Mouse (Mus musculus): ENCODE measurements around the gene Cisd2. TPM values are rescaled to one million over a fixed set of nuclear protein-coding genes. Genes with fewer than 3 reads are reported as not detected.

Gene Cisd2
- polyA plus RNA-seq (2017; shearing (Covaris generic)): 10 to 100 TPM; 59.1 to 73.2 TPM

DNA sequence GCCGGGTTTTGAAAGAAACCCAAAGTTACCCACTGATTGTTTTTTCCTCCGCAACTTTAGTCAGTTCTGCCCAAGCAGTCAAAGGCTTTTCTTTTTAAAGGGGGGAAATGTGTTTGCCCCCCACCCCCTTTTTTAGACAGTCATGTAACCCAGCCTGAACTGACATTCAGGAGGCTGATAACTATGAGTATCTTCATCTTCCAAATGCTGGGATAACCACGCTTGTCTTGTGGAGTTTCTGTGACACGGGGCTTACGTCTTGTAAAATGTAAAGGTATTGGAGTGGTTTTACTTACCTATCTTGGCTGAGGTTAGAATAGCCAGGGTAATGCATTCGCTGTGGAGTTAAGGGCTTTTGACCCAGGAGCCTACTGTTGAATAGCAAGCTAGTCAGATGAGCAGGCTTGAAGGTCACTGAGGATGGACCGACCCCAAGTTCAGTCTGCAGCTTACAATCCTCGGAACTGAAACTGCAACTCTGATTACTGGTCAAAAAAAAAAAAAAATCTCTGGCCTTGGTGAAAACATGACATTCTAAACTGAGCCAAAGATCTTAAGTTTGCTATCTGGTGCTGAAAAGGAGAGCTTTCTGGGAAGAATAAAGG is at the start of gene Cisd2:
Gene Cisd2 (minus strand): TSS at position 318 of the 605 bp plus-strand sequence.
- ATAC-seq: no peak

DNA sequence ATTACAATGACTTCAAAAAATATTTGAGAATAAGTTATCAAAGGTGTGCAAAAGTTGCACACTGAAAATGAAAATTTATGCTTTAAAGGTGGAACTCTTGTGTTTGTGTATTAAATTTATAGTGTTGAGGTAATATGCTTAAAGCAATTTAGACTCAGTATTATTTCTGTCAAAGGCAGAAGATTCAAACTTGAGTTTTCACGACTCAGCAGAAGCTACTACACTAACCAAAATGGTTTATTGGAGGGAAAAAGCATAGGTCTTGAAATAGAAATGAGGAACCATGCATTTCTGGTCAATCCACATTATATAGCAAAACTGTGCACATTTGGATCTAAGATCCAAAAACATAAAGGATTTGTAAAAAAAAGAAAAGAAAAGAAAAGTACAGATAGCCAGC is 47.1 kb upstream of the Cisd2 start:
- ATAC-seq: no peak

DNA sequence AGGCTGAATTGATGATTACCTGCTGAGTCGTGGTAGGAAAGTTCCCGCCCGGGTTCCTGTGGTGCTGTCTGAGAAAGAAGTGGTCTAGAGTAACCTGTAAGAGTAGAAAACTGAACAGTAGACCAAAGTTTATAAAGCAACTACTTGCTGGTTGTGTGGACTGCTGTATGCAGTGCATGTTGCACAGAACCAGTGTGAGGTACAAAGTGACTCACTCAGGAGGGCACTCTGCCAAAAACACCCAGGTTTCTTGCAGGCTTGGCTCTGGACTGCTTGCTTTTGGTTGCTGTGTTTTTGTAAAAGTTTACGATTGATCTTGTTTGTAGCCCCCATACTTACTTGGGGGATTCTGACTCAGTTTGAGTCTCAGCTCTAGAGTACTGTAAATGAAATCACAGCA is 46.2 kb upstream of the Cisd2 start:
- ATAC-seq: no peak

DNA sequence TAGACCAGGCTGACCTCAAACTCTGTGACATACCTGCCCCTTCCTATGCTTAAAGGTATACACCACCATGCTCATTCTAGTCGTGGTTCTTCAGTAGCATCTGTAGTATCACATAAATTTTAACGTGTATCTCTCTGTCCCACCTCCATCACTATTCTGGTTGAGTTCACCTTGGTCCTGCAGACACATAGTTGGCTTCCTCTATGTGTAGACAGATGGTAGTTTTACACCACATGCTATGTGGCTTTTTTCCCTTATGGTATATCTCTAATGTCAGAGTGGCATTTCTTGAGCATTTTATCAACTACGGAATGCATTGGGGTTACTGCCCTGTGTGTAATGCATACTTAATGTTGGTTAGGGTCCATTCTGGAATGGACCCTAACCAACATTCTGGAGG is 45.4 kb upstream of the Cisd2 start:
- ATAC-seq: no peak

DNA sequence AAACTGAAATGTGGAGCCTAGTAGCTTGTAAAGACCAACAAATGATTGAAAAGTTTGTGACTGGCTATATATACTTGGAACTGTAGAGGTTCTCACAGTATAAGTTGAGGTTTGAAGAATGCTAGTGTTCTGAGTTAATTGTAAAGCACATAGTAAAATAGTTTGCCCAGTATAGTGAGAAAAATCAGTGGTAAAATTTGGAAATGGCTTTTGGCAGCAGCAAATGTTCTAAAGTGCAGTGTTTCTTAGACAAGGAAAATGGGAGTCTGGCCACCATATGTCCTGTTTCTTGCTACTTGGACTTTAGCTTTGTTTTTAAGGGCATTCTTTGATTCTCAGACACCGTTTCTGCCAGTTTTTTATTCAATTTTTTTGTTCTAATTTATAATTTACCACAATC is 44.7 kb upstream of the Cisd2 start:
- no peak for ATAC-seq

DNA sequence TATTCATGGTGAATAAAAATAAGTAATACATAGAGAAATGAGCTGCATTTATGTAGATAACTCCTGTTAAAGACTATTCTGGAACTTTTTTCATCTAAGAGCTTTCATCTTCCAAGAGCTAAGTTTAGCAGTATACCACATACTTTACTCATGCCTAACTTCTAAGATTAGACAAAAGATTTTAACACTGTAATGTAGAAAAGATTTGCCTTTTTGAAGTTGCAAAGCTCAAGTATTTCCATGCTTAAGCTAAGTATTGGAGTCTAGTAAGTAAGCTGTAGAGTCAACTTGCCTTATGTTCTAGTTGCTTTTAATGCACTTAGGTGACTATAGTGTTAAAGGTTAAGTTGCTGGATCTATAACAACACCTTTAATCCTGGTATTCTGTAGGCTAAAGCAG is 35.3 kb upstream of the Cisd2 start:
- ATAC-seq: no peak

DNA sequence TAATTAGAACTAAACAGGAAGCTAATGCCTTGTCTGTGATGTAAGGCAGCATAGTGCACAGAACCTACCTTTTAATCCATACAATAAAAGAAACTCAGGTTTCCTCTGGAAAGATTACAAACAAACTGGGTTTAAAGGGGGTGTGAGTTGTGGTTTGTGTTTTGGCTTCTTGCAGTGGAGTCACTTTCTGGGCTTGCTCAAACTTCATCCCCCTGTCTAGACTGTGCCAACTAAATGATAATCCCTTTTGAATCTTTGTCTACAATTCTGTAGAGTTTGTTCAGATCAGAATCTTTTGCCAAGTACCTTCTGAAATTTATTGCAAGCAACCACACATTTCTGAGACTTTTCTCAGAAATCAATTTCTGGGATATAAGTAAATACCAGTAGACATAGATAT is 21.2 kb upstream of the Cisd2 start:
- ATAC-seq: no peak

DNA sequence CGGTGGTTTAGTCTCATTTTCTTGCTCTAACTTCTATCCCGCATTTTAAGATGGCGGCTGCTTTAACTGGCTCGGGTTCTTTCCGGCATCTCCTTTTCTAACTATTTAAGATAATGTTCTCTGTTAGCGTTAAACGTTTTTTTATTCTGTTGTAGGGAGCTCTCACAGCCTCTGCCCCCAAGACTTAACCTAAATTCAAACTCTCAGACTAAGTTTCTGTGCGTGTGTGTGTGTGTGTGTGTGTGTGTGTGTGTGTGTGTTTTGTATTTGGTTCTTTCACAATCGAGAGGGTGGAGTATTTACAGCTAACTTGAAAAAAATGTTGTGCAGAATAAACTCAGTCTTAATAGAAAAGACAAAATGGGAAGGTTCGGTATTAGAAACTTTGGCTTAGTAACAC is 16.9 kb upstream of the Cisd2 start:
- ATAC-seq: no peak

DNA sequence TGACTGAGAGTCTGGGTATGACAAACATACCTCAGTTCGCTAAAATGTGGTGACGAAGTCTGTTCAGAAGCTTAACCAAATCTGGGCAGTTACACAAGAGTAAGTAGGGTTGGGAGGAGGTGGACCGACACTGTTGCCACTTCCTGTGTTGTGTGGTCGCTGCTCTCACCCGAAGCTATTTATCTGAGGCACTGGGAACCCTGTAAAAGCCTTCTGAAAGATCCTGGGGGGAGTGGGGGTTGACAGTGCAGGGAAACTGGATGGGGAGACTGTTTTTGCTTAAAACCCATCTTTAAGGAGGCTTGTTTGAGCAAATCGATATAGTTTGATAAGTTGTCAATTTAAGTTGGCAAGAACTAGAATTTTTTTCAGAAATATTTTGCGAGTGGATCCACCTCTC is 16.5 kb upstream of the Cisd2 start:
- ATAC-seq: peak; percentile 14

DNA sequence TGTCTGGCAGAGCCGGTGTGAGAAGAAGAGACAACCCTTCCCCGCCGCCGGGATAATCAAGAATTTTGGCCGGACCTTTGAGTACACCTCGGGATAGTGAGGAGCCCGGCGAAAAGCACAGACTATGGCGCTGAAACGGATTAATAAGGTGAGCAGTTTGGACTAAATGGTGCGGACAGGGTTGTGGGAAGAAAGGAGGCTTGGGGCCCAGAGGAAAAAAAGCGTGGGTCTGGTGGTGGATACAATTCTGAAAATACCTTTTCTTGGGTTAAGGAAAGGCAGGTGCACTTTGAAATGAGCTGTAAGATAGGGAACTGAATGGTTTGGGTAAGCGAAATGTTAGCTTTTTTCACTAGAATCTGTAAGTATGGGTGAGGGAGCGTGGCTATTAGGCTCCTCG is 15.9 kb upstream of the Cisd2 start:
- ATAC-seq: no peak

DNA sequence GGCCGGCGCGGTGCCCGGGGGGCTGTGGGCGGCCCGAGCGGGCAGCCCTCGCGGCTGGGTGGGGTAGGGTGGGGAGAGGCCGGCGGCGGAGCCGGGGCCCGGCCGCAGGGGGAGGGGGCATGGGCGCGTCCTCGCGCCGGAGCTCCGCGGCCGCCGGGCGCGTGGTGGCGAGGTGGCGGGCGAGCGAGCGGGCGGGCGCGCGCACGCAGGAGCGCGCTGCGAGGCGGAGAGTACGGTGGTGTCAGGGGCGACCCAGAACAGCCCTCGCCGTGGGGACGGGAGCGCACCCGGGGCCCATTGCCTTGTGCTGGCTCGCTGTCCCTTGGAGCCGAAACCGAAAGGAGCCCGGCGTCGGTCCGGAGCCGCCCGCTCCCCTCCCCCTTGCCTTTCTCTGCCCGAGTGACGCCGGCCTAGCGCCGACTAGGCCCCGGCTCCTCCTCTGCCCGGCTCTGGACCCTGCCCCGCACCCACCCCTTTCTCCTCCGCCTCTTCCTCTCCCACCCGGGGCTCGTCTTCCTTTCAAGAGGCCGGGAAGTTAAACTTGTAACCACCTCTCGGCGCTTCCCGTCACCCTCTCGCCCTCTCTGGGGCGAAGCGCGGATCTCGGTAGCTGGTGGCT is 15.3 kb upstream of the Cisd2 start:
- ATAC-seq: peak; percentile 36

DNA sequence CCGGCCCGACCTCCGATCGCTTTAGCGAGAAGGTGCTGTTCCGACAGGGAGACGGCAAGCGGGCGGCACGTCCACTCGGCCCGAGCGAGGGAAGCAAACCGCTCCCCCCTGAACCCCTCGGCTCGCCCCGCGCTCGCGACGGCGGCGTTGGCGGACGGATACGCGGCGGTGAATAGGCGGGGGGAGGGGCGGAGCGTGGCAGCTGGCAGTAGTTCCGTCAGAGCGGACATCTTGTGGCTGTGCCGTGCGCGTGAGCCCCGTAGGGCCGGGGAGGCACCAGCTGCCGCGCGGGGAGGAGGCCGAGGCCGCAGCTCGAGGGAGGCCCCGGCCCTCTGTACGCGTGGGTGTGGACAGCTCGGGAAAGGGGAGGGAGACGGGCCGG is 14.8 kb upstream of the Cisd2 start:
- peak; percentile 16 for ATAC-seq

DNA sequence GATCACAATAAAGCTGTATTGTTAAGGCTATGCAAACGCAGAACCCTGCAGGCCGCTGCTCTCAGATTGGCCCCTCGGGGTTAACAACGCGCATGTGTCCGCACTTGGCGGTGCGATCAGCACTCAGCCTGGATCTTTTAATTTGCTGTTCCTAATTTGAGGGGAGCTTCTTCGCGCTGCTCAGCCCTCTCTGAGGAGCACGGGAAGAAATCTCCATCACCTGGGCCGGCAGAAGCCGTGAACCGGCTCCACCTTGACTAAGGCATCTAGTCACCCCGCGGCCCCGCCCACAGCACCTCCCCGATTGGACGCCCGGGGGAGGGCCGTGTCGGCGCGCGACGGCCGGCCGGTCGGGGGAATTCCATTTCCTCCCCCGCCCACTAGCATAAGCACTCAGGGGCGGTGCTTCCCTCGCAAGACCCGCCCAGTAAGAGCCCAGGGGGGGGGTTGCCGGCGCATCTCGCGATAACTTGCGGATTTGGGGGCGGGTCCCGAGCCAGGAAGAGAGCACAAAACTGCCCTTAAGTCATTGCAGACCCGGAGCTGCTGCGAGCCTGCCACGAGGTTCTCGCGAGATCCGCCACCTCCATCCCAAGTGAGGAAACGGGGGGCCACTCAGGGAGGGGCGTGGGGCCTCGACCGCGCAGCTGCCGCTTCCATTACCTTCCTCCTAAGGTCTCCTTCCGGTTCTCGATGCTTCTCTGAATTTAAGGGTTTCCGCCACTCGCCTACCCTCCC is 14.2 kb upstream of the Cisd2 start, which contains the start of gene Ube2d3:
Gene Ube2d3 (plus strand): TSS at position 392 of the 738 bp plus-strand sequence.
- ATAC-seq: peak; percentile 78

DNA sequence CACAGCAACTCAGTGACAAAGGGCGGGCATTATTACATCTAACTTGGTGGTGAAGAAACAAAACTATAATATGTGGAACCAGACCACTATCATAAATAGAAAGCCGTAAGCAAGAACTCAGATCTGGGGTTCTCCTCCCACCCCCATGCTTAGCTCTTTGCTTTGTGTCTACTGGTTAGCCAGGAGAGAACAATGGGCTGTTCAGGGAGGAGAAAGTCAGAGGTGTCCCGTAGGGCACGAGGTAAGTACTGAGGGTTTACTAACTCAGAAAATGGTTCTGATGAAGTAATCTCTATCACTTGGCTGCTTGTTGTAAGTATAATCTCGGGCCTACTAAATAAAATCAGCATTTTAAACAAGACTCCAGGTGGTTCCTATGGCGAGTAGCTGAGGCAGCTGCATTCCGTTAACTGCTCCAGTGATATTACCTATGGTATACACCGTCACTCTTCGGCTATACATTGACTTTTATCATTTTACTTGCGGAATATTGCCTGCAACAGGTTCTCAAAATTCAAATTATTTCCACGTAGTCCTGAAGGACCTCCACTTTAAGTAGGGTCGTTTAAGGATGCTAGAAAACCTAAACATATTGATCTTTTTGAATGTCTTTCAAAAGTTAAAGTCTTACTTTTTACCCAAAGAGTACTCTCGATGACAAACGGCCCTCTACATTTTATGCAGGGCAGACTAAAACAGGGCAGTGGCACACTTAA is 13.3 kb upstream of the Cisd2 start:
- ATAC-seq: no peak

DNA sequence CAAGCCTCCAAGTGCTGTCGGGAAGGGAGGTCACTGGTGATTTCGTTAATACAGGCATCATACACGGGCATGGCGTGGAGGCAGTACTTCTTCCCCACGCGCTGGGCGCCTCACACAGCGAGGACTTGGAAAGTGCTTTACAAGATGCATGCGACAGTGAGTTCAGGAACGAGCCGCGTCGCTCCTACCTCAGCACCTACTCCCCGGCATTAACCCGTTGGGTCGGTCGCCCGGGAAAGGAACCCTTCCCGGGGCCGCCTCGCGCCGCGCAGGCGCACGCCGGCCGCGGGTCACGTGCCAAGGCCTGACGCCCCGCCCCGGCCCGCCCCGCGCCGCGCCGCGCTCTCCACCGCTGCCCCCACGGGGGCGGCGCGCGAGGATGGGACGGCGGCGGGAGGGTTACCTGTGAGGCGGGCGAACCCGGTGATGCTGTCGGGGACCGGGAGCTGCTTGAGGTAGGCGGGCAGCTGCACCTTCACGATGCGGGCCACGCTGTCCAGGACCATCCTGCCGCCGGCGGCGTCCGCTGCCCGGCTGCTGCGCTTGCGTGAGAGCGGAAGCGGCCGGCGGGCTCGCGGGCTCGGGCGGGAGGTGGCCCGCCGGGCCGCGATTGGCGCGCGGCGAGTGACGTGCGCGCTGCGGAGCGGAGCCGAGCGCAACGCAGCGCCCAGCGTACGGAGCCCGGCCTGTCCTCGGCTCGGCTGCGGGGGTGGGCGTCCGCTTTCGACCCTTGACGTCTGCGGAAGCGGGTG is 693 bp downstream of the Cisd2 start:
- ATAC-seq: peak; percentile 87

DNA sequence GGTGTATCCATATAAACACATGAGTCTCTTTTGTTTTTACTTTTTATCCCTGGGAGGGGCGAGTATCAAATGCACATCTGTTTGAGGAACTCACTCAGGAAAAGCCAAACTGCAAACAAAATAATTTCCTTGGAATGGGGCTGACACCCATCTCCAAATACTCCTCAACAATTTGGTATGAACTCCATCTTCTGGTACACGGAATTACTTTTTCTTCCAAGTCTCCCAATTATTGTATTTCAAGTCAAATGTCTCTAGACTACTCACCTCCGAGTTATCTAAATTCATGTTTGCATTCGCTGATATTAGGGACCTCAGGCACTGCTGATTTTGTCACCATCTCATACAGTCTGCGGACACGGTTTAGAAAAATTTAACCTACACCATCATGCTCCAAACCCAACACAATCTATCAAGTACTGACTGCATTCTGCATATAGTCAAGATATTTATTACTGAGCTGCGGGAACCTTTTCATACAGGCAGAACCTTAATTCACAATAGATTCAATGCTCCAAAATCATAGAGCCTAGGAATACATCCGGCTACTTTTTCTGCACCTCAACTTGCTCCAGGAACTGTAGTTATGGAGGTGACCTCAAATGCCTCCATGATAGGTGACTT is 1.4 kb downstream of the Cisd2 start:
- no peak for ATAC-seq

DNA sequence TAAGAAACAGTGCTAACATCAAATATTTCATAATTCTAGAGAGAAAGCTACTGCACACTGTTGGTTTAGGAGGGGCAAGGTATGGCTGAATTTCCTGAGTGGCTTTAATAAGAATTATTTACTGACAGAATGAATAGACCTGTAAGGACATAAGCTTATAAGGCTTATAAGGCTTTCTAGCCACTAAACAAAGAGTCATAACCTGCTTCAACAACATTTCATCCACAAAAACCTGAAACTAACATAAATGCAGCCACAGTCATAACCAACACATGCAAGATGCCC is 2.5 kb downstream of the Cisd2 start:
- no peak for ATAC-seq

DNA sequence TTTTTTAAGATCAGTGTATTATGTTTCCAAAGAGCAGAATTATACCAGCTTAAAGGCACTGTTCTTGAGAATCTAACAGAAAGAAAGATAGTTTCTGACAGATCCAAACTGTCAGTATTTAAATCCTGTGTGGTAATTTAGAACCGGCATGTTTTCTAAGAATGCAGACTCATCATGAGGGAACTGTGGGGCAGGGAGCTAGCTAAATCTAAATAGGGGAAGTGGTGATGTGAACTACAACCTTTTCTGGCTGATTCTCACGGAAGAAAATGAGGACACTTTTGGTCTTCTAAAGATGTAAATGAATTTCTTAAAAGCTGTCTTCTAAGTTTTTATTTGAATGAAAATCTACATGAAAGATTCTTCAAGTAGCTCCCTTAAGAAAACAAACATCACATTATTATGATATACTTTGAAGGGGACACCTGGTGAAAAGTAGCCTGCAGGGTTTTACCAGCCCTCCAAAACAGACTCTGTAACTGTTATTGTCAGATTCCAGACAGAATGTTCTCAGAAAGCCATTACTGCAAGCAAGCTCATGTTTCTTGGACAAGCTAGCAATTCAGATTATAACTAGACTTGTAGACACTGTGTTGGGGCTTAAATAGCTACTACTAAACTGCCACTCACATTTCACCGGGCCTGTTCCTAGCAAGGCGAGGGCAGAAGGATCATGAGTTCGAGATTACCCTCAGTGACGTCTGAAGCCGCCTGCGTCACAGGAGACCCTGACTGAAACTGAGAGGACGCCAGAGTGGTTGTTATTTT is 3.0 kb downstream of the Cisd2 start:
- ATAC-seq: no peak

DNA sequence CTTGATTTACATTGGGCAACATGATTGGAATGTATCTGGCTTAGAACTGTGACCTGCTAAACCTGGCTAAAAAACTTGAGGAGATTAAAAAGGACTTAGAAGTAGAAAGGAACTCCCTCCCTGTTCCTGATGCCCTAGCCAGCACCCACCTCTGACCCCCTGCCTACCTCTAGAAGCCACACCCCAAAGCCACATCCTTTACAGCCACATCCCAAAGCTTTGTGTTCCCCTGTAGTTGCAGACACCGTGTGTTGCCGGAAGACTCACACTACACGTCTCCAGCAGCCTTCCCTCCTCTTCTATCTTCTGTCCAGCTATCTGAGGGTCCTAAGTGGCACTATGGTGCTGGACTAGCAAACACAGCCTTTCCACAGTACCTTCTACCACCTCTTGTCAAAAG is 5.9 kb downstream of the Cisd2 start:
- ATAC-seq: peak; percentile 83

DNA sequence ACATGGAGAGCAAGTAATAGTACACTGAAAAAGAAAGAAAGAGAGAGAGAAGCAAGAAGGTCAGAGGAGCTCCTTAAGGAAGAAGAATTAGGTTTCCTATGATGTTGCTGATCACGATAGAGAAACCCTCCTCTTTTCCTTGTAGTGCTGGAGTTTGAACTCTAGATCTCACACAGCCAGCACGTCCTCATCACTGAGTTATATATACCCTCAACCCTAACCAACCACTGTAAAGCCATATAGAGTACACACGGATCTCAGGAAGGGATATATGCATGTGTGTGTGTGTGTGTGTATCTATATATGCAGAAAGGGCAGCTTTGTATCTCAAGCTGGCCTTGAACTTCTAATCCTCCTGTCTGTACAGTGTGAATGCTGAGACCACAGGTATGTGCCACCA is 6.5 kb downstream of the Cisd2 start:
- no peak for ATAC-seq

DNA sequence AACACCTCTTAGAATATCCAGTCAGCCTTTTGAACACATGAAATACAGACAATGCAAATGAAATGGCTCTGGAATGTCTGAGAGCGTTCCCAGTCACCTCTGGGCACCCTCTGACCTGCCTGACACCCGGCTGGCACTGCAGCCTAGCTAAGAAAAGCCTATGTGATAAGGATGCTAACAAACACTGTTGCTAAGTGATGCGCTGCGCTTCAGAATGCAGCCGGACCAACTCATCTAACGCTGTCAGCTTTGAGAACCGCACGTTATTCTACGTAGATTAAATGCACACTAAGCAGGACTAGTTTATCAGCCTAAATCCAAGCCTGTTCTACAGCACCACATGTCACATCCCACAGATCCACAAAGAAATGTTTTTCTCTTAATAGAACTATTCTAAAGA is 11.9 kb downstream of the Cisd2 start:
- ATAC-seq: no peak

DNA sequence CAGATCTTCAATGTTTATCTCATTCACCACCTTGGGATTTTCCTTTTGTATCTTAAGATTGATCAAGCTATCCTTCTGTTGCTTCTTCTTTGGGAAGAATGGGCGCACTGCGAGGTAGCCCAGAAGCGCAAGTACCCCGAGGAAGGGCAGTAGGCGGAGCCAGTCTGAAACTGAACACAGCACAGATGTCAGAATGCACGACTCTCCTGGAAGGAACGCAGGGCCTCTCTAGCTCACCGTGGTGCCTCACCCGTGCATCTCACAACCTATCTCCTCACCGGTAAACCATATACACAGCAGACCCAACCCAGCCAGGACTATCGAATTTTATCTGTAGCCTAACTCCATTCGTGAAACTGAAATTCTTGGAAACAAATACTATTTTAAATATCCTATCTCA is 12.7 kb downstream of the Cisd2 start:
- ATAC-seq: no peak

Measured in activated CD4-positive, CD25-positive, alpha-beta regulatory T cell, adult 4 months (primary cell).